Mouse (Mus musculus) activated CD4-positive, CD25-positive, alpha-beta regulatory T cell, adult 4 months (primary cell): ENCODE measurements around the gene Lpar6. TPM values are rescaled to one million over a fixed set of nuclear protein-coding genes. Genes with fewer than 3 reads are reported as not detected.
A peak's percentile ranks its signal among the peaks of the same experiment; 100 is the strongest.

ENCODE experiments used
- ATAC-seq: one replicate; pipeline ENCODE4 v1.8.0; 2017
- polyA plus RNA-seq, 2 experiments: library from polyadenylated mRNA; unstranded; fragments of 100-300 nt; shearing (Covaris generic); gene quantifications; one replicate each; pipeline ENCODE4 v1.2.1; 2017

Lpar6 gene
- polyA plus RNA-seq, 2 experiments from 2014 or later, result 41.7 to 50.0 TPM

DNA sequence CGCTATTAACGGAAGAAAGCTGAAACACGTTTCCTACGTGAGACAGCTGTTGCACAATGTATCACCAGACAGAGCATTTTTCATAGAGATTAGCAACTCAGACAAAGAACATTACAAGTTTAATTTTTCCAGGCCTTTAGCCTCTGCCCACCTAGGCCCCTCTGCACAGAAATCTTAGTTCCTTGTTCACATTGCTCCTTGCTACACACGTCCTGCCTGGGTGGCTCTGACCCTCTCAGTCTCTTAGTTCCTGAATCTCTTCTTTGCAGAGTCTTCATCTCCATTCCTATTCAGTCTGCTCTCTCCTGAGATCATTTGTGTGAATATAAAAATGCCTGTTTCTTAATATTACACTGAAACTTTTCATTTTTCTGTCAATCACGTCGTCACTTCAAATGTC lies 19.7 kb downstream of the Lpar6 start:
- ATAC-seq, result no peak

- no peak for ATAC-seq
Observed at GRCm38 (mm10) chr14:73258181-73258580, 20.5 kb downstream of the Lpar6 start.

DNA sequence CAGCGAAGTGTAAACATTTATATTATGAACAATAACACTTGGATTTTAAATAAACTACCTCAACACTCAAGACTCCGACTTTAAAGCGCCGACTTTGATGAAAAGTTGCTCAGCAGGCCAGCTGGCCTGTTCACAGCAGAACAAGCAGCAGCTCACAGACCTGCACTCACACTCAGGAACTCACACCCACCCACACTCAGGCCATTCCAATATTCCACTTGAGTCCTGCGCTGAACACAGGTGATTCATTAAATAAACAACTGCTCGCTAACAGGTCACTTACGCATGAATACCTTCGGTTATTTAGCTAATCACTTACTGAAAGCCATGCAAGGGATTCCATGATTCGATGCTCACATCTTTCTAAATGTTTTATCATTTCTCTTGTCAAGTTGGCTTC lies 24.5 kb downstream of the Lpar6 start:
- no peak for ATAC-seq

DNA sequence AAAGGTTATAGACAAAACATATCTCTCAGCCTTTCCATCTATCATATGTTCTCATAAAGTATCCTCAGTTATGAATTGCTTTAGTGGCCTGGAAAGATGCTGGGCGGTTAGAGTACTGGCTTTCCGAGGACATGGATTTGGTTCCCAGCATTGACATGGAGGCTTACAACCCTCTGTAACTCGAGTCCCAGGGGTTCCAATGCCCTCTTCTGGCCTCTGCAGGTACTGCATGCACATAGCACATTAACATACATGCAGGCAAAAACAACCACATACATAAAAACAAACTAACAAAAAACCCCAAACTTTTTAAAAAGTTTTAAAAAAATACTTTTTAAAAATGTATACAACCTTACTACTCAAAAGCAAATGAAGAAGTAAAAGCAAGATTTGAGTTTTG lies 28.5 kb downstream of the Lpar6 start:
- ATAC-seq, result no peak

- no peak for ATAC-seq
Observed at GRCm38 (mm10) chr14:73271807-73272206, 34.1 kb downstream of the Lpar6 start.

DNA sequence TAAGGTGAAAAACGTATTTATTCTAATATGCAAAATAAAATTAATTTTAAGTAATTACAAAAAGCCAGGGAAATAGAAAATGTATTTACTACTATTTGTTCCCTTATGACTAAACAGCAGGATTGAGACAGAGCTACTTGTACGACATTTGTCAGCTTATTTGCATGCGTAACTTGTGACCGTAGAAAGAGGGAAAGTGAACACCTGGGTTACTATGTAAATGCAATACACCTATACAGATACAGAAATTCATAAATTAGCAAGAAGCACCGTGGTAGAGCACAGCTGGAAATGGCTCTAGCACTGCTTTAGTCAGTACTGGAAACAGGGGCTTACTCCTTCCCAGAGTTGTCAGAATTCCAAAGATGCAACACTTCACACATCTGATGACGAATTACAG lies 41.4 kb downstream of the Lpar6 start:
- no peak for ATAC-seq

GRCm38 (mm10) chr14:73280996-73281395 lies 43.3 kb downstream of the Lpar6 start:
- no peak for ATAC-seq

DNA sequence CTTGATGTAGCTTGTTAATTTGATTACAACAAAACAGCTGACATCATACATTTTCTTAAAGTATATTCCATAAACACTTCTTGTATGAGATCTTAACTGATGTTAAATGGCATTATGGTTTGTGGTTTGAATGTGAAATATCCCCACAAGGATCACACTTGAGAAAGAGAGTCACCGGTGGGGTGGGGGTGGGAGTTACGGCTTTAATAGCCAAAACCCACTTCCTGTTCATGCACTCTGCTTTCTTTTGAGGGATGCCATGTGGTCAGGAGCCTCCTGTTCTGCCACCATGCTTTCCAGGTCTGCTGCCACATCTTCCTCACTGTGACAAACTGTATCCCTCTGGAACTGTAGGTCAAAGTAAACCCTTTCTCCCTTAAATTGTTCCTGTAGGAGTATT lies 52.2 kb downstream of the Lpar6 start:
- peak; percentile 83 for ATAC-seq

GRCm38 (mm10) chr14:73292434-73292833 lies 54.7 kb downstream of the Lpar6 start:
- no peak for ATAC-seq

Other genes starting within 250 kb of the Lpar6 start
- 10 to 100 TPM; 24.1 to 26.9 TPM for gene Cysltr2, start 188.8 kb upstream of the Lpar6 start, polyA plus RNA-seq
- 10 to 100 TPM; 55.7 to 64.9 TPM for gene Rcbtb2, start 114.9 kb upstream of the Lpar6 start, polyA plus RNA-seq
- gene Rb1, start 87.9 kb downstream of the Lpar6 start, polyA plus RNA-seq, result 10 to 100 TPM; 12.1 to 92.0 TPM
- 1,000 to 10,000 TPM in 1 of 2 experiments, 100 to 1,000 TPM in 1; 963 to 1,015 TPM for gene Itm2b, start 147.4 kb downstream of the Lpar6 start, polyA plus RNA-seq